Mouse (Mus musculus) spleen, embryonic (tissue): ENCODE results near the gene Adcyap1r1.

ENCODE experiments used
- CTCF ChIA-PET: fragments of 350-600 bp; sonication (Branson Sonifier 250); formaldehyde crosslinking; loops from one replicate; lab custom pipeline; 2022; lab: Charles Lee

The Adcyap1r1 gene

DNA sequence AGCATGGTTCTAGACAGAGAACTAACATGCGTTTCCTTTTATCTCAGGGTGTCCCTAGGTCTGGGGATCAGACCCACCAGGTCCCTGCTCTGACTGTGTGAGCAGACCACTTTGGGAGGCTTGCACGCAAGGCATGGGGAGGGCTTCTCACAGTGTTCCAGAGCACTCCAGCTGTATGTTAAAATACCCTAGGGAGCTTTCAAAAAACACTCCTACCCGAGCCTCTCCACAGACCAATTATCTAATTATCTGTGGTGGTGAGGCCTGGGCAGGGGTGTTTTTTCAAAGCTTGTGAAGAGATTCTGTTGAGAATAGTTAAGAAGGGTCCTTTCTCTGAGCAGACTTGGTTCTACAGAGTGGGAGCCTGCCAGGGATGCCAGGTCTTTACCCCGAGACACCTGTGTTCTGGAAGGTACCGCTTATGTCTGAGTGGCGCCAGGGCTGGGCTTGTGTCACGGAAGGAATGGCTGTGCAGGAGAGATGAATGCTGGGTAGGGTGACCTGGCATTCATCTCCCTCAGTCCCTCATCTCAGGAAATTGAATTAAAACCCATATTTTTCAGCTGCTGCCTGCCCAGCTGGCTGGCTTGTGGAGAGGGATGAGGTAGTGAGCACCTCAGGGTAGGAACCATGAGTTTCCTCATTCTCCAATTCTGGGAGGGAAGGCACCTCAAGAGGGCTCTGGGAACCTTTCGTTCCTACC is 2.7 kb upstream of the Adcyap1r1 start:
- CTCF ChIA-PET, result no interaction called here

GRCm38 (mm10) chr6:55452381-55452780 is 603 bp downstream of the Adcyap1r1 start:
- CTCF ChIA-PET, result no interaction called here

DNA sequence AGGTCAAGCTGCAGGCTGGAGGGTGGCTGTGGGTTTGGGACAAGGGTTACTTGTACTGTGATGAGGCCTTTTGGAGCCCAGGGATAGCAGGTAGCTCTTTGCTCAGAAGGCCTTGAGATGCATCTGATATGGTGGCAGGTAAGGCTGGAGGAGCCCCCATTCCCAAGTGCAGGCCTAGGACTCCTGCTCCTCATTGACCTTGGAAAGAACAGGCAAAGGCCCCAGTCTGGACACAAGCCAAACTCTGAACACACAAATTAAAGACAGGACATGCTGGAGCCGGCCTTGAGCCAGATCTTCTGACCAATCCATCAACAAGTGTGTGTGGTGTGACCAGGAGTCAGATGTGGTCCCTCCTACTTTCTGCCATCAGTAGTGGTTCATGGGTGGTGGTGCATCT is 1.8 kb downstream of the Adcyap1r1 start:
- CTCF ChIA-PET, result no interaction called here

DNA sequence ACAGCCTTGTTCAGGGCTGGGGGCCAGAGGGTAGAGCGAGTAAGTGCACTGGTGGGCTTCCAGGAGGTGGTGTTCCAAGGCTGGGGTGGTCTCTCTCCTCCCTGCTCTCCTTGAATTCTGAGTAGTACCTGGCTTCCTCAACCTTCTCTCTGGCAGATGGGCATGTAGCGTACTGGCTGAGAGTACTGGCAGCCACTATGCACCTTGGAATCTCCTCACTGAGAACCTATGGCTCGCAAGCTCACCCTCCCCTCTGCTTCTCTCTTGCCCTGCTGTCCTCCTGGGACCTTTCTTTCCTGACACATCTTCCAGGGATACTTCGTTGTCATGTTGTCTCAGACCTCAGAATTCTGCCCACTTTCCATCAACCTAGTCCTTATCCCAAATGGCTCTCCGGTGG is 3.9 kb downstream of the Adcyap1r1 start:
- CTCF ChIA-PET, result no interaction called here

DNA sequence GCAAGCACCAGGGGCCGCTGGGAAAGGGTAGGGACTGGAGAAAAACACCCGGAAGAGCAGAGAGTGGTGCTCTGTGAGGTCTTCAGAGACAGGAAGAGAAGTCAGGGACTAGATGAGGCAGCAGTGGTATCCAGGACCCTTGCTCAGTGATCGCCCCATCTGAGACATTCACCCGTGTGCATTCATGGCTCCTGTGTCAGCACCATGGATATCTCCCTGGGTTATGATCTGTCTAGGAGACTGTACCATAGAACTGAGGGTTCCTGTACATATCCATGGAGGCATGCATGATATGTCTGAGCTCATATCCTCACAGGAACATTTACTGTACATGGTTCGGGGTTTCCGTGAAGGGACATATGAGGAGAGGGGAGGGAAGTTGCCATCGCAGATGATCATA is 5.9 kb downstream of the Adcyap1r1 start:
- CTCF ChIA-PET, result no interaction called here

GRCm38 (mm10) chr6:55458156-55458555 is 6.4 kb downstream of the Adcyap1r1 start:
- CTCF ChIA-PET, result interaction anchor here (0.6 kb wide), 1 partner anchor 36 kb away, joined by 3 read pairs; no protein-coding TSS in a partner anchor

DNA sequence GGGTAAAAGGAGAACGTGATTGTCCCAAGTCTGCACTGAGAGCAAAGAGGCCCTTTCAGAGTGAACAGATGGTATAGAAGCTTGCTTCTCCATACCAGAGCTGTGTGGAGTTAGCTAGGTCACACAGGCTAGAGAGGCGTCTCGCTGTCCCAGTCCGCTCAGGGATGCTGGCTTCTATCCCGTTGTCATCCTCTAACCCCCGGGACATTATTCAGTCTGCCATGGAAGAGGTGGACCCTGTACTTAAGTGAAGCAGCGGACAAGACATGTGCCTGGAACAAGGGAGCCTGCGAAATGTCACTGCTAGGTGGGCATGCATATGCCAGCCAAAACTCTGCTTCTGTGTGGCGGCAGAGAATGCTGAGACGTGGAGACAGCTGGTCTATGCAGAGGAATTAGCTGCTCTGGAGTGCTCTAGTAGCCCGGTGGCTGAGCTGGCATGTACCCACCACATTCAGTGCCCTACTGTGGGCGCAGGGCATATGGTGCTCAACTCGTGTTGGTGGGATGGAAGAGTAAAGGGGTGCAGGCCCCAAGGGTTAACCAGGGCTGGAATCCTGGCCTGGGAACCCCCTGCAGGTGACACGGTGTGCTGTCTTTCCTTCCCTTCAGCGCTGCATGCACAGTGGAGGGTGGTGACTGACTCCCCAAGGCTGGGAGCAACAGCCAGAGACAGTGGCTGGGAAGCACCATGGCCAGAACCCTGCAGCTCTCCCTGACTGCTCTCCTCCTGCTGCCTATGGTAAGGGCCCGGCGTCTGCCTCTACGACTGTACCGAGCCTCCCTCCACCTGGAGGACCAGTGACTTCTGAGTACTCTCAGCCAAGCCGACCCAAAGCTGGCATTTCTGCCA is 8.0 kb downstream of the Adcyap1r1 start:
- CTCF ChIA-PET, result no interaction called here

GRCm38 (mm10) chr6:55461141-55461540 is 9.4 kb downstream of the Adcyap1r1 start:
- CTCF ChIA-PET, result no interaction called here

DNA sequence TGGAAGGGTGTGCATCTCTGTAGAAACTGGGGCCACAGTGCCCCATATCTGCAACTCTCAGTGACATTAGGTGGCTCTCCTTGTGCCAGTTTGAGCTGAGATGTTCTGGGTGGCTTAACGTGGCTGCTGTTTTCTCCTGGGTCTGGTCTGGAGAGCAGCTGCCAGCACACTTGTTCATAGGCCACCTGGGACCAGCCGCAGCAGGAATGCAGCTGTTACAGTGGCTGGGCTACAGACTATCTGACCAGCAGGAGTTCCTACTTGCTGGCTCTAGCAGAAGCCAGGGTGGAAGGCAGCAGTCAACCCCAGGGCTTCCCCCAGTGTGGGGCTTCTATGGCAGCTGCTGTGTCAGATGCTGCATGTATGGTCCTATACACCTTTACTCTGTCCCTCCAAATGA is 9.9 kb downstream of the Adcyap1r1 start:
- CTCF ChIA-PET, result no interaction called here

GRCm38 (mm10) chr6:55462394-55462793 is 10.6 kb downstream of the Adcyap1r1 start:
- CTCF ChIA-PET, result no interaction called here

DNA sequence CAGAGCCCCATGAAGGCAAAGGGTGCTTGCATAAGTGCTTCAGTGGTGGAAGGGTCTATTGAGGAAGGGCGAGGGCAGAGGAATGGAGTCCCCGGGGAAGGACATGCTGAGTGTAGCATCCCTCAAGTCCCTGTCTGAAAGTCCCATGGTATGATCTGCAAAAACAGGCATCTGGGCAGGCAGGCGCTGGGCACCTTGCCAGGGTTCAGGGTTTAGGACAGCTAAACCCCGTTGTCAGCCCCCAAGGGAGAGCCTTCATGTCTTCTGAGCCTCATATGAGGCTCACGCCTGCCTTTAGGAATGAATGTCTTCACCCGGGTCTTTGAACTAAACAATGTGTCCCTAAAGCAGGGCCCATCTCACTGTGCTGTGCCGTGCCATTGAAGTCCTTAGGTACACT is 12.2 kb downstream of the Adcyap1r1 start:
- CTCF ChIA-PET, result no interaction called here

DNA sequence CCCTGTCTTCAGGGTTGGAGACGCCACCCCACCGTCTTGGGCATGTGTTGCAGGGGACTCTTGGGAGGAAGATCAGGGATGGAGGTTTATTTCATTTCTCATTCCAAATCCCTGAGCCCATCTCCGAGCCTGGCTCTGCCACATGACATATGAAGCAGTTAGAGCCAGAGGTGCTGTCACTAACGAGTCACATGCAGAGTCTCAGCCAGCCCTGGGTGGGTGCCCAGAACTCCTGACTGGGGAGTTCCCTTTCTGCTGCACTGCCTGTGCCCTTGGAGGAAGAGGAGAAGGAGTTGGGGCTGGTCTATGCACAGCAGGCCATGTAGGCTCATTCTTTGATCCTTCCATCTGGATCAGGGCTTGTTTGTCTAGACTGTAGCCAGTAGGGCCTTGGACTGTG is 13.5 kb downstream of the Adcyap1r1 start:
- CTCF ChIA-PET, result interaction anchor here (0.6 kb wide), 1 partner anchor 829 kb away, joined by 4 read pairs; no protein-coding TSS in a partner anchor

- CTCF ChIA-PET, result no interaction called here
Observed at GRCm38 (mm10) chr6:55466301-55466761, 14.6 kb downstream of the Adcyap1r1 start.

DNA sequence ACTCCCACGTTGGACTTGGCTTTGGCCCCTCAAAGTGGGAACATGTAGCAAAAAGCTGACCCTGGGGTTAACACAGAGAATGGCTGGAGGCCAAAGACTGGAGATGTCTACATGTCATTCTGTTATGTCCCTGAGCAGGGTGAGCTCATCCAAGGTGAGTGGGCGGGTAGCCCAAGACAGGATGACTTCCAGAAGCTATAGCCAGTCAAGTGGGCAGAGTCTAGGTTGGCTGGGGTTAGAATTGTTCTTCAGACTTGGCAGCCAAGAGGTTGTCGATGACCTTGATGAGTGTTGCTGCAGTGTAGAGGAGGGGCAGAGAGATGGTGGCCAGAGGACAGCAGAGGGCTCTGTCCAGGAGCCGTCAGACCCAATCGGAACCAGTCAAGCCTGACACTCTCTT is 18.9 kb downstream of the Adcyap1r1 start:
- CTCF ChIA-PET, result no interaction called here

- CTCF ChIA-PET, result no interaction called here
Observed at GRCm38 (mm10) chr6:55472381-55472780, 20.6 kb downstream of the Adcyap1r1 start.

DNA sequence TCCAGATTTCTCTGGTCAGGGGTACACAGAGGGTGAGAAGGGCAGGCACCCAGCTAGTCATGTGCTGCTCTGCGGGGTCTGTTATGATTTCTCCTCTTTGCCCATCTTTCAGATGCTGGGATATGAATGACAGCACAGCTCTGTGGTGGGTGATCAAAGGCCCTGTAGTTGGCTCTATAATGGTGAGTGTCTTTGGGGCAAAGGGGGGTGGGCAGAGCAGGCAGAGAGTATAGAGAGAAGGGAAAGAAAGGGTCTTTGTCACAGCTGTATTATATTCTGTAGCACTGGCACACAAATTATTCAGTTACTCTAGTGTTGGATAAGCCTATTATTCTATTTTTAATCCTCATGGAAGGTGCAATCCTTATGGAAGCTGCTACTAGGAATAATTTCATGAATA is 29.2 kb downstream of the Adcyap1r1 start:
- CTCF ChIA-PET, result no interaction called here

GRCm38 (mm10) chr6:55482471-55482870 is 30.7 kb downstream of the Adcyap1r1 start:
- CTCF ChIA-PET, result no interaction called here

GRCm38 (mm10) chr6:55483360-55483759 is 31.6 kb downstream of the Adcyap1r1 start:
- CTCF ChIA-PET, result no interaction called here

DNA sequence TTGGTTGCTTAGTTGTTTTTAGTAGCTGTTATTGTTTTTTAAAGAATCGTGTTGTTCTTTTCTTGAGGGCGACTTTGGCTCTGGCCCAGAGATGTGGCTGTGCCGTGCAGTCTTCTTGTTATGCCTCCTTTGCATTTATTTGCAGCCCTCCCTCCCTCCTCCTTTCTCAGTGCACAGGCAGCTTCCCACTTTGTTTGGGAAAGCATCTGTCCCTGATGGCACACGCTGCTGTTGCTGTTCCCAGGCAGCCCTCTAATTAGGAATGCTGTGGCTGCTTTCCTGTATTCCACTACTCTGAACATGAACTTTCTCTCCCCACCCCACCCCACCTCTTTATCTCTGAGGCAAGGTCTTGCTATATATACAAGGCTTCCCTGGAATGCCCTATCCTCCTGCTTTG is 32.4 kb downstream of the Adcyap1r1 start:
- CTCF ChIA-PET, result no interaction called here

DNA sequence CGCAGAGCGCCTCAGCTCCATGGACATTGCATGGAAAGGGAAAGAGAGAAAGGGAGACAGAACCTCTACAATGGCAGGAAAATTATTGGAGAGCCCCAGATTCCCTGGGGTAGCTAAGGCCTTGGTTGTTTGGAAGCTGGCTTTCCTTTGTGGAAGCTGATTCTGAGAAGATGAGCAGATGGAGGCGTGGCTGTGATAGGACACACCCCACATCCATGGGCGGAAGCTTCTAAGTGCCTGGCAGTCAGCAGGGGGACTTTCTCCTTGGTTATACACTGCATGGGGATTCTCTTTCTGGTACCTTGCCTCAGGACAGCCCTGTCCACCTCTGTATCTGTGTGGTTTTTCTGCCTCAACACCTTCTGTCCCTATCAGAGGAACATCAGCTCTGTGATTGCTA is 33.4 kb downstream of the Adcyap1r1 start:
- CTCF ChIA-PET, result no interaction called here

DNA sequence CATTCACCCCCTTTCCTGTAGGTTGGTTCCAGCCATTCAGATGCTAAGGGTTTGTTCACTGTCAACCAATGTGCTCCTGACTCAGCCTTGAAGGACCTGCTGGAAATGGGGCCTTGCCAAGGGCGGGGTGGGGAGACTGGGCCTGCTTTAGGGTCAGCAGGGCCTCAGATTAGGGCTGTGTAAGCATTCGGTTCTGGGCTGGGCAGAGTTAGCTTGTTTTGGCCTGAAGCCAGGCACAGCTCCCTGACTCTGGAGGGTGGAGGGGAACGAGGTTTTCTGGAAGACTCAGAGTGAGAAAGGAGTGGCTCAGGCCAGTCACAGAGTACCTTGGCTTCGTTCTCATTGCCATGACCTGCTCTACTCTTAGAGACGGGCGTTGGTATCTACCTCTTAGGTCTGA is 35.9 kb downstream of the Adcyap1r1 start:
- CTCF ChIA-PET, result no interaction called here

GRCm38 (mm10) chr6:55496201-55496600 is 44.4 kb downstream of the Adcyap1r1 start:
- CTCF ChIA-PET, result no interaction called here

DNA sequence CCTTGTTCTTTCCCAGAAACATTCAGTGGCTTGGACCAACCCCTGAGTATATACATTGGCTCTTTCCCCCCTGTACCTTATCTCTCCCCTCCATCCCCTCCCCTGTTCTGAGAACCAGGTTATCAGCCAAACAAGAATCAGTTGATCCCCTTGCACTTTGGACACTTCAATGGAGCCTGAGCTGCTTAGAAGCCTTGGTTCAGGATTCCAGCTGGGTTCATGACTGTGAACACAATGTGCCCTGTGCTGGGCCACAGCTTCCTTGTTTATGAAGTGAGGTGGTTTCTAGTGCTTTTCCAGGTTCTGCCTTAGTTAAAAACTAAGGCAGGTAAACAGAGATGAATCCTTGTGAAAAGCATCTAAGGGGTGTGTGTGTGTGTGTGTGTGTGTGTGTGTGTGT is 47.0 kb downstream of the Adcyap1r1 start:
- CTCF ChIA-PET, result no interaction called here
